Mouse (Mus musculus): ENCODE measurements around the gene Gm45713. TPM values are rescaled to one million over a fixed set of nuclear protein-coding genes. Genes with fewer than 3 reads are reported as not detected.
A peak's percentile ranks its signal among the peaks of the same experiment; 100 is the strongest.

Gene Gm45713
- polyA plus RNA-seq, 1 experiment from 2014 or later = 0.19 TPM

DNA sequence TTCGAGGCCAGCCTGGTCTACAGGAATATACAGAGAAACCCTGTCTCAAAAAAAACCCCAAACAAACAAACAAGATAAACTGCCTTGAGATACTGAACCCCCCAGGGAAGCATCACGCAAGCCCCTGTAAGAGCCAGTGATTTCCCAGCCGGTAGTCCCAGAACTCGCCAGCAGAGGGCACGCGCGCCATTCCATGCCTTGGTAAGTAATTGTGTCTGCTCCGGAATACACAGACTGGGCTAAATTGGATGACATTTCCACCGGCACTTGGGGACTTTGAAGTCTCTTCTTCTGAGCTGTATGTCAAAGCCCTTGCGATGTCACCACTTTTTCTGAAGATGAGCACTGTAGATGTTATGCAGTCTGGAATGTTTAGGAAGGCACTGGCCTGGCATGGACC lies 56.2 kb downstream of the Gm45713 start:
- peak; percentile 88 for DNase-seq (ENCODE audit: low spot score)
- no peaks in the 10 kb centered on the region for H3K9me3 ChIP-seq (replicated peaks)
- no peak overlapping the region for H3K27ac ChIP-seq (replicated peaks)
- H3K27me3 ChIP-seq (ENCODE audit: low read depth, poor library complexity, severe bottlenecking) = no peaks in the 10 kb centered on the region
- peaks cover 53% of the 10 kb centered on the region for H3K36me3 ChIP-seq
- 2% methylated on average over 10 of the region's 10 CpGs for whole genome bisulfite sequencing
- peak overlapping the region; percentile 23; the same call in 1 of the 2 replicates for H3K4me3 ChIP-seq
- 0 out of 2 replicates have a peak, but pooled peaks cover 2% of the 10 kb centered on the region for H3K4me1 ChIP-seq

DNA sequence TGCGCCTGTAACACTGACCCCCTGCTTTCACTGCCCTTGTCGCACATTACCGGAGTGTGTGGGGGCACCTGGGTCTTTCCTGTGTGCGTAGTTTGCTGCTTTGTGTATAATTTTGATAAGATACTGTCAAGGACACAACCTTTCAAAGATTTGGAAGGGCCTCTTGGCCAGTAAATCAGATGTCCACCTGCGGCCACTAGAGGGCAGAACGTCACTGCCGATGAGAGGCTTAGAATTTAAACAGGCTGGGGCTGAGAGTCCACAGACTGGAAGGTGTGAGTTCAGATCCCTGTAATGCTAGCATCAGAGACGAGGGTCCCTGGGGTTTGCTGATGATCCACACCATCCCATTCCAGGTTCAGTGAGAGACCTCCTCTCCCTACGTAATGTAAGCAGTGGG lies 57.5 kb downstream of the Gm45713 start:
- H3K27me3 ChIP-seq (ENCODE audit: low read depth, poor library complexity, severe bottlenecking) = no peaks in the 10 kb centered on the region
- H3K9me3 ChIP-seq (replicated peaks) = no peaks in the 10 kb centered on the region
- DNase-seq (ENCODE audit: low spot score) = peak; percentile 78
- 0 out of 2 replicates have a peak, but pooled peaks cover 2% of the 10 kb centered on the region for H3K4me1 ChIP-seq
- peaks cover 58% of the 10 kb centered on the region for H3K36me3 ChIP-seq
- 43% methylated on average over 9 of the region's 9 CpGs for WGBS
- H3K27ac ChIP-seq (replicated peaks) = no peak overlapping the region
- H3K4me3 ChIP-seq = no peak overlapping the region

DNA sequence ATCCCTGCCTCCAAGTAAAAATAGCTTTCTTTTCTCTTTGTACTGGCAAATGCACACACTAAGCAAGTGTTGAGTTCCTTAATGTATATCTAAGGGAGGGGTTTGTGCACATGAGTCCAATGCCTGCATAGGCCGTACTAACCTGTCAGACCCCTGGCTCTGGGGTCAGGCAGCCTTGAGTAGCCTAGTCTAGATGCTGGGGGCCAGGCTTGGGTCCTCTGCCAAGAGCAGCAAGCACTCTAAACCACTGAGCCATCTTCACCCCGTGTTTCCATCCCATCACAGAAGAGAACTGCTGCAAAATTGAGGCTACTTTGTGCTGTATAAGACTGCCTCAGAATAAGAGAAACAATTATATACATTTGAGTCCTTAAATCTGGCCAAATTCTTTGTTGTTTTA lies 58.2 kb downstream of the Gm45713 start:
- H3K27ac ChIP-seq (replicated peaks) = no peak overlapping the region
- no peaks in the 10 kb centered on the region for H3K4me1 ChIP-seq
- no peaks in the 10 kb centered on the region for H3K27me3 ChIP-seq (ENCODE audit: low read depth, poor library complexity, severe bottlenecking)
- H3K36me3 ChIP-seq = peaks cover 53% of the 10 kb centered on the region
- no peak overlapping the region for H3K4me3 ChIP-seq
- 91% methylated on average over 2 of the region's 2 CpGs for WGBS
- H3K9me3 ChIP-seq (replicated peaks) = no peaks in the 10 kb centered on the region
- DNase-seq (ENCODE audit: low spot score) = no peak

DNA sequence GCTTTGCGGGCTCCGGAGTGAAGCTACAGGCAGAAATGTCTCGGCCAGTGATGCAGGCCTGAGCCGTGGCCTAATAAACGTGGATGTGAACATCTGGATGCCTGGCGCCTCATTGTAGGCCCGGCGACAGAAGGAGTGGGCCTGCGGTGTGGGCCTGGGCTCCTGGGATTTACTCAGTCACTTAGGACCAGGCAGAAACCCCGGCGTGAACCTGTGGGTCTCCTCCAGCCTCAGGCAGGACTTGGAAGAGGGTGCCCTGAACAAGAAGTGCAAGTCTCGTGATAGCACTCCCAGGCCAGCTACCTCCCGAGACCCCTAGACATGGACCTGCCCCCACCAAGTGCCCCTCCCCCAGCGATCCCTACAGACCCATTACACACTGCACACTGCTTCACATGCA lies 58.7 kb downstream of the Gm45713 start:
- Histone ChIP-seq H3K9me3 (replicated peaks) (no peaks in the 10 kb centered on the region), H3K4me1 (no peaks in the 10 kb centered on the region), H3K36me3 (peaks cover 48% of the 10 kb centered on the region), H3K27me3 (ENCODE audit: low read depth, poor library complexity, severe bottlenecking) (no peaks in the 10 kb centered on the region), H3K4me3 (no peak overlapping the region), H3K27ac (replicated peaks) (no peak overlapping the region)
- DNase-seq (ENCODE audit: low spot score) = no peak
- WGBS = 92% methylated on average over 14 of the region's 14 CpGs

DNA sequence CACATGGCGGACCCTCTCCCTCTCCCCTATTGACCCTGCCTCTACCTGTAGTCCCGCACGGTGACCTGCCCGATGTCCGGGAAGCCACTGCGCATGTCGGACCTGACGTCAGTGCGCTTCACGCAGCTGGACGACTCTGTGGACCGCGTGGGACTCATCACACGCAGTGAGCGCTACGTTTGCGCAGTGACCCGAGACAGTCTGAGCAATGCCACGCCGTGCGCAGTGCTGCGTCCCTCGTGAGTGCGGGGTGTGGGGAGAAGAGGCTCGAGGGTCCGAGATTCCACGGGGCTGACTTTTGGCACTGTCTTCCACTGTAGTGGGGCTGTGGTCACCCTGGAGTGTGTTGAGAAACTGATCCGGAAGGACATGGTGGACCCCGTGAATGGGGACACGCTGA lies 59.5 kb downstream of the Gm45713 start:
- no peak for DNase-seq (ENCODE audit: low spot score)
- no peak overlapping the region for H3K4me3 ChIP-seq
- WGBS = 88% methylated on average over 30 of the region's 30 CpGs

More for the DNA sequence above, 59.5 kb downstream of the Gm45713 start:
- H3K27ac ChIP-seq (replicated peaks) = no peak overlapping the region
- H3K36me3 ChIP-seq = peaks cover 46% of the 10 kb centered on the region
- no peaks in the 10 kb centered on the region for H3K4me1 ChIP-seq
- H3K27me3 ChIP-seq (ENCODE audit: low read depth, poor library complexity, severe bottlenecking) = no peaks in the 10 kb centered on the region
- H3K9me3 ChIP-seq (replicated peaks) = no peaks in the 10 kb centered on the region

MicroRNAs encoded within 50 kb of the gene (microRNA counts, 519-probe panel; counts per million panel counts)
- not detected for microRNA mmu-miR-150

Small RNAs within 50 kb of the gene (microRNA-seq; reads per million reads assigned to microRNA genes)
- 7.5 reads per million, percentile 18 among the genes with 10 or more reads in this experiment for gene Mir150
- gene Mir5121 = 19.7 reads per million, percentile 30 among the genes with 10 or more reads in this experiment
- gene Mir7055 = not detected

Other genes starting within 250 kb of the Gm45713 start
- 213 and 220 TPM in 2 replicates for gene Med25, start 243.5 kb downstream of the Gm45713 start, polyA plus RNA-seq (2016; fragmentation: Nextera tagmentation; extraction: Ambion mirVana)
- gene Fuz, start 240.2 kb downstream of the Gm45713 start, polyA plus RNA-seq (2016; fragmentation: Nextera tagmentation; extraction: Ambion mirVana) = 26.9 and 30.6 TPM in 2 replicates
- 74.2 and 77.0 TPM in 2 replicates for gene Ap2a1, start 206.7 kb downstream of the Gm45713 start, polyA plus RNA-seq (2016; fragmentation: Nextera tagmentation; extraction: Ambion mirVana)
- gene Tsks, start 193.0 kb downstream of the Gm45713 start, polyA plus RNA-seq (2016; fragmentation: Nextera tagmentation; extraction: Ambion mirVana) = 0.11 and 0.14 TPM in 2 replicates
- 22.3 and 26.8 TPM in 2 replicates for gene Cpt1c, start 161.4 kb downstream of the Gm45713 start, polyA plus RNA-seq (2016; fragmentation: Nextera tagmentation; extraction: Ambion mirVana)
- 908 and 945 TPM in 2 replicates for gene Prmt1, start 149.7 kb downstream of the Gm45713 start, polyA plus RNA-seq (2016; fragmentation: Nextera tagmentation; extraction: Ambion mirVana)
- 69.5 and 71.2 TPM in 2 replicates for gene Irf3, start 138.6 kb downstream of the Gm45713 start, polyA plus RNA-seq (2016; fragmentation: Nextera tagmentation; extraction: Ambion mirVana)
- gene Bcl2l12, start 137.5 kb downstream of the Gm45713 start, polyA plus RNA-seq (2016; fragmentation: Nextera tagmentation; extraction: Ambion mirVana) = 77.4 and 78.4 TPM in 2 replicates
- gene Scaf1, start 119.9 kb downstream of the Gm45713 start, polyA plus RNA-seq (2016; fragmentation: Nextera tagmentation; extraction: Ambion mirVana) = 39.6 and 44.8 TPM in 2 replicates
- 22.0 and 23.6 TPM in 2 replicates for gene Rras, start 118.3 kb downstream of the Gm45713 start, polyA plus RNA-seq (2016; fragmentation: Nextera tagmentation; extraction: Ambion mirVana)
- gene Prr12, start 83.3 kb downstream of the Gm45713 start, polyA plus RNA-seq (2016; fragmentation: Nextera tagmentation; extraction: Ambion mirVana) = 10.8 and 11.3 TPM in 2 replicates
- gene Nosip, start 73.8 kb downstream of the Gm45713 start, polyA plus RNA-seq (2016; fragmentation: Nextera tagmentation; extraction: Ambion mirVana) = 63.0 and 66.7 TPM in 2 replicates
- 17.0 and 17.3 TPM in 2 replicates for gene Prrg2, start 73.6 kb downstream of the Gm45713 start, polyA plus RNA-seq (2016; fragmentation: Nextera tagmentation; extraction: Ambion mirVana)
- 122 and 128 TPM in 2 replicates for gene Rcn3, start 44.0 kb downstream of the Gm45713 start, polyA plus RNA-seq (2016; fragmentation: Nextera tagmentation; extraction: Ambion mirVana)
- gene Fcgrt, start 32.4 kb downstream of the Gm45713 start, polyA plus RNA-seq (2016; fragmentation: Nextera tagmentation; extraction: Ambion mirVana) = 12.0 and 15.3 TPM in 2 replicates
- 1,493 and 1,787 TPM in 2 replicates for gene Rps11, start 11.8 kb downstream of the Gm45713 start, polyA plus RNA-seq (2016; fragmentation: Nextera tagmentation; extraction: Ambion mirVana)
- 1,083 and 1,243 TPM in 2 replicates for gene Rpl13a, start 7.5 kb downstream of the Gm45713 start, polyA plus RNA-seq (2016; fragmentation: Nextera tagmentation; extraction: Ambion mirVana)
- 1.1 and 1.4 TPM in 2 replicates for gene Flt3l, start 201 bp upstream of the Gm45713 start, polyA plus RNA-seq (2016; fragmentation: Nextera tagmentation; extraction: Ambion mirVana)
- gene Pih1d1, start 18.1 kb upstream of the Gm45713 start, polyA plus RNA-seq (2016; fragmentation: Nextera tagmentation; extraction: Ambion mirVana) = 108 and 111 TPM in 2 replicates
- gene Aldh16a1, start 18.4 kb upstream of the Gm45713 start, polyA plus RNA-seq (2016; fragmentation: Nextera tagmentation; extraction: Ambion mirVana) = 45.7 and 51.2 TPM in 2 replicates
- 0.25 and 0.52 TPM in 2 replicates for gene Slc17a7, start 27.7 kb upstream of the Gm45713 start, polyA plus RNA-seq (2016; fragmentation: Nextera tagmentation; extraction: Ambion mirVana)
- not detected in 2 replicates for gene Gfy, start 43.3 kb upstream of the Gm45713 start, polyA plus RNA-seq (2016; fragmentation: Nextera tagmentation; extraction: Ambion mirVana)
- gene Pth2, start 44.8 kb upstream of the Gm45713 start, polyA plus RNA-seq (2016; fragmentation: Nextera tagmentation; extraction: Ambion mirVana) = not detected in 2 replicates
- gene Ccdc155, start 68.7 kb upstream of the Gm45713 start, polyA plus RNA-seq (2016; fragmentation: Nextera tagmentation; extraction: Ambion mirVana) = 0.73 and 0.88 TPM in 2 replicates
- gene Dkkl1, start 75.9 kb upstream of the Gm45713 start, polyA plus RNA-seq (2016; fragmentation: Nextera tagmentation; extraction: Ambion mirVana) = 0.72 and 1.4 TPM in 2 replicates
- 365 and 367 TPM in 2 replicates for gene Tead2, start 79.5 kb upstream of the Gm45713 start, polyA plus RNA-seq (2016; fragmentation: Nextera tagmentation; extraction: Ambion mirVana)
- 0.43 and 0.65 TPM in 2 replicates for gene Cd37, start 102.9 kb upstream of the Gm45713 start, polyA plus RNA-seq (2016; fragmentation: Nextera tagmentation; extraction: Ambion mirVana)
- 0.07 TPM in 1 of 2 replicates, not detected in the other for gene Slc6a16, start 104.9 kb upstream of the Gm45713 start, polyA plus RNA-seq (2016; fragmentation: Nextera tagmentation; extraction: Ambion mirVana)
- not detected in 2 replicates for gene Slc6a21, start 141.3 kb upstream of the Gm45713 start, polyA plus RNA-seq (2016; fragmentation: Nextera tagmentation; extraction: Ambion mirVana)
- gene Trpm4, start 197.5 kb upstream of the Gm45713 start, polyA plus RNA-seq (2016; fragmentation: Nextera tagmentation; extraction: Ambion mirVana) = 7.0 and 9.6 TPM in 2 replicates
- gene Hrc, start 199.1 kb upstream of the Gm45713 start, polyA plus RNA-seq (2016; fragmentation: Nextera tagmentation; extraction: Ambion mirVana) = 0.12 and 0.29 TPM in 2 replicates
- 6.4 and 7.4 TPM in 2 replicates for gene Ppfia3, start 230.8 kb upstream of the Gm45713 start, polyA plus RNA-seq (2016; fragmentation: Nextera tagmentation; extraction: Ambion mirVana)
- 1.0 and 1.4 TPM in 2 replicates for gene Lin7b, start 234.4 kb upstream of the Gm45713 start, polyA plus RNA-seq (2016; fragmentation: Nextera tagmentation; extraction: Ambion mirVana)

Data from midbrain, embryonic 10.5 days (tissue).